In genomic region chr6:30616491-30616941, GRCm38 (mm10) we compare ENCODE assay signal across 10 mouse cellular contexts. TPM values are rescaled to one million over a fixed set of nuclear protein-coding genes. Genes with fewer than 3 reads are reported as not detected.
DNase-seq lines count a peak whose midpoint lies in the region; ATAC-seq and TF ChIP-seq lines count a peak whose summit lies in the region.
"Had no signal": no experiment of that assay in that cellular context is flagged by ENCODE, and none has a peak within 500 bp of the region (broad histone marks: within the 10 kb centered on the region; RNA-seq: fewer than 3 reads in every experiment).

No protein-coding gene starts in this region.

- no peak overlapping the region for H3K9ac ChIP-seq in kidney, postnatal 0 days (ENCODE audit: low read depth, low read length)
- no peak overlapping the region for H3K9ac ChIP-seq in limb, embryonic 13.5 days

- H3K4me2 ChIP-seq in kidney, postnatal 0 days (ENCODE audit: low read length), result peak overlapping the region; percentile 41; the same call in 1 of the 2 replicates
- H3K4me2 ChIP-seq in limb, embryonic 13.5 days (replicated peaks), result peak overlapping the region; percentile 52

- peaks cover 20% of the 10 kb centered on the region for H3K4me1 ChIP-seq in kidney, postnatal 0 days (replicated peaks; ENCODE audit: insufficient read depth, low read length)
- H3K4me1 ChIP-seq in forebrain, embryonic 10.5 days, result peaks cover 98% of the 10 kb centered on the region
- H3K4me1 ChIP-seq in limb, embryonic 13.5 days, result peaks cover 54% of the 10 kb centered on the region

- TF ChIP-seq CTCF in kidney, postnatal 0 days (IDR thresholded peaks at IDR 0.05; ENCODE audit: low read depth), result no peak

- no peaks in the 10 kb centered on the region for H3K36me3 ChIP-seq in kidney, postnatal 0 days (ENCODE audit: insufficient read depth, low read length)
- no peaks in the 10 kb centered on the region for H3K36me3 ChIP-seq in forebrain, embryonic 10.5 days (replicated peaks)
- no peaks in the 10 kb centered on the region for H3K36me3 ChIP-seq in limb, embryonic 13.5 days

- 19% methylated on average over 8 of the region's 8 CpGs for WGBS in kidney, postnatal 0 days
- 0% methylated on average over 8 of the region's 8 CpGs for WGBS in forebrain, embryonic 10.5 days
- 4% methylated on average over 8 of the region's 8 CpGs for WGBS in limb, embryonic 13.5 days

- no peak for ATAC-seq in kidney, postnatal 0 days (replicated peaks; ENCODE audit: low FRiP score, low read depth)
- peak; percentile 30 for ATAC-seq in limb, embryonic 13.5 days (ENCODE audit: low FRiP score, low read depth)
- ATAC-seq in cerebellum, adult (ENCODE audit: insufficient number of reproducible peaks, low FRiP score, low TSS enrichment), result no peak

- no peaks in the 10 kb centered on the region for H3K9me3 ChIP-seq in kidney, postnatal 0 days (replicated peaks; ENCODE audit: low read length)
- no peaks in the 10 kb centered on the region for H3K9me3 ChIP-seq in forebrain, embryonic 10.5 days
- H3K9me3 ChIP-seq in limb, embryonic 13.5 days, result no peaks in the 10 kb centered on the region

- H3K27me3 ChIP-seq in kidney, postnatal 0 days (ENCODE audit: insufficient read depth, low read length), result no peaks in the 10 kb centered on the region
- no peaks in the 10 kb centered on the region for H3K27me3 ChIP-seq in forebrain, embryonic 10.5 days (ENCODE audit: poor library complexity, severe bottlenecking)
- H3K27me3 ChIP-seq in limb, embryonic 13.5 days, result no peaks in the 10 kb centered on the region

- no peak overlapping the region for H3K27ac ChIP-seq in kidney, postnatal 0 days
- H3K27ac ChIP-seq in forebrain, embryonic 10.5 days, result peak overlapping the region; percentile 91
- H3K27ac ChIP-seq in limb, embryonic 13.5 days, result peak overlapping the region; percentile 89; the same call in 1 of the 2 replicates

- DNase-seq in kidney, postnatal 0 days (ENCODE audit: low spot score), result no peak
- no peak for DNase-seq in kidney, postnatal 10 days
- DNase-seq in forebrain, embryonic 10.5 days (ENCODE audit: extremely low spot score, low spot score), result peak; percentile 83
- DNase-seq in retina, embryonic 14.5 days (ENCODE audit: low spot score), result peak; percentile 47
- no peak for DNase-seq in right cerebral cortex, postnatal 25 days
- no peak for DNase-seq in layer of hippocampus, adult 8-10 months (ENCODE audit: low spot score in 2 of 2)
- DNase-seq: cerebellum, adult 11 months had no signal

- no peak overlapping the region for H3K4me3 ChIP-seq in kidney, postnatal 0 days (replicated peaks; ENCODE audit: low read depth, low read length)
- H3K4me3 ChIP-seq in forebrain, embryonic 10.5 days, result peak overlapping the region; percentile 42
- no peak overlapping the region for H3K4me3 ChIP-seq in limb, embryonic 13.5 days

RNA-seq across cellular contexts. Expression of gene Cpa5, which starts 5.7 kb away (rescaled TPM):
- 0.27 and 0.28 TPM in 2 replicates for polyA plus RNA-seq in kidney, postnatal 0 days (2015; fragmentation: Nextera tagmentation; extraction: Ambion mirVana)
- 0.51 and 0.84 TPM in 2 replicates for polyA plus RNA-seq in forebrain, embryonic 10.5 days (2016; fragmentation: Nextera tagmentation; extraction: Ambion mirVana)
- polyA plus RNA-seq in limb, embryonic 13.5 days (2015; fragmentation: Nextera tagmentation; extraction: Ambion mirVana), result 0.33 and 0.79 TPM in 2 replicates
- total RNA-seq in layer of hippocampus, adult 8-10 months (2022), result not detected
- total RNA-seq: ES-E14 had no signal

RNA-seq across cellular contexts. Expression of gene Cpa1, which starts 22.5 kb away (rescaled TPM):
- polyA plus RNA-seq in kidney, postnatal 0 days (2015; fragmentation: Nextera tagmentation; extraction: Ambion mirVana), result 0.53 and 0.55 TPM in 2 replicates
- 0.21 TPM in 1 of 2 replicates, not detected in the other for polyA plus RNA-seq in forebrain, embryonic 10.5 days (2016; fragmentation: Nextera tagmentation; extraction: Ambion mirVana)
- 0.88 and 1.0 TPM in 2 replicates for polyA plus RNA-seq in limb, embryonic 13.5 days (2015; fragmentation: Nextera tagmentation; extraction: Ambion mirVana)
- total RNA-seq in layer of hippocampus, adult 8-10 months (2022), result not detected
- total RNA-seq: ES-E14 had no signal

RNA-seq across cellular contexts. Expression of gene Cpa4, which starts 48.3 kb away (rescaled TPM):
- polyA plus RNA-seq in kidney, postnatal 0 days (2015; fragmentation: Nextera tagmentation; extraction: Ambion mirVana), result 0.05 TPM in 1 of 2 replicates, not detected in the other
- polyA plus RNA-seq in forebrain, embryonic 10.5 days (2016; fragmentation: Nextera tagmentation; extraction: Ambion mirVana), result 2.9 and 3.4 TPM in 2 replicates
- polyA plus RNA-seq in limb, embryonic 13.5 days (2015; fragmentation: Nextera tagmentation; extraction: Ambion mirVana), result 2.3 and 2.7 TPM in 2 replicates
- under 1 TPM in 2 of 4 experiments, not detected in 2; 0.13 to 0.16 TPM for total RNA-seq in layer of hippocampus, adult 8-10 months (2022)
- total RNA-seq: ES-E14 had no signal

Comparison
In these comparisons a context has a peak if more than half of its experiments do, and no peak if none do; other contexts are left out.
1. DNase-seq: peak in forebrain, embryonic 10.5 days (single experiment) and retina, embryonic 14.5 days (single experiment); none in kidney, postnatal 0 days (single experiment), kidney, postnatal 10 days (single experiment), right cerebral cortex, postnatal 25 days (single experiment) and layer of hippocampus, adult 8-10 months (0 of 2).